Mouse (Mus musculus) MEL (cell line): ENCODE results near the gene Dock9. TPM values are rescaled to one million over a fixed set of nuclear protein-coding genes. Genes with fewer than 3 reads are reported as not detected.

ENCODE experiments used
- DNase-seq: peaks from one replicate; pipeline ENCODE4 v3.0.0; 2011; ENCODE audit warnings: low read depth, low spot score
- H3K27ac ChIP-seq: 2 replicates; pipeline ENCODE4 v1.5.1; 2012; ENCODE audit warnings: low read depth, mild to moderate bottlenecking, control low read depth, low read length, moderate library complexity; ENCODE audit not compliant: control insufficient read depth
- H3K27me3 ChIP-seq, 2 experiments: fragments of 150-350 bp in 1 of 2; sonication (generic) in 1 of 2; 2 replicates each; pipeline ENCODE4 v1.6.1; 2012; ENCODE audit warnings: low read length in 2 of 2, mild to moderate bottlenecking in 2 of 2, improper control_type of control experiment in 1 of 2, moderate library complexity in 1 of 2; ENCODE audit not compliant: insufficient read depth in 2 of 2, control insufficient read depth in 1 of 2
- H3K36me3 ChIP-seq, 2 experiments: 2 replicates each; pipeline ENCODE4 v1.6.1; 2012 to 2014; ENCODE audit warnings: low read length in 2 of 2, improper control_type of control experiment in 1 of 2, inconsistent platforms in 1 of 2, mild to moderate bottlenecking in 1 of 2; ENCODE audit not compliant: insufficient read depth in 2 of 2, control insufficient read depth in 1 of 2
- H3K4me1 ChIP-seq, 2 experiments: fragments of 150-350 bp in 1 of 2; sonication (generic) in 1 of 2; 2 replicates each; pipeline ENCODE4 v1.6.1; 2012; ENCODE audit warnings: low read length in 2 of 2, improper control_type of control experiment in 1 of 2, mild to moderate bottlenecking in 1 of 2; ENCODE audit not compliant: insufficient read depth in 2 of 2, control insufficient read depth in 1 of 2
- H3K4me3 ChIP-seq, 2 experiments: fragments of 150-350 bp in 1 of 2; sonication (generic) in 1 of 2; 2 replicates each; pipeline ENCODE4 v1.5.1; 2012; ENCODE audit warnings: low read depth in 2 of 2, low read length in 2 of 2, mild to moderate bottlenecking in 2 of 2, moderate library complexity in 2 of 2, control low read depth in 1 of 2, improper control_type of control experiment in 1 of 2; ENCODE audit not compliant: control insufficient read depth in 1 of 2, insufficient read depth in 1 of 2
- H3K79me2 ChIP-seq: 2 replicates; pipeline ENCODE4 v1.6.1; 2012; ENCODE audit warnings: mild to moderate bottlenecking, low read length, moderate library complexity; ENCODE audit not compliant: control insufficient read depth, poor library complexity, insufficient read depth
- H3K9ac ChIP-seq: 2 replicates; pipeline ENCODE4 v1.6.1; 2012; ENCODE audit warnings: low read depth, mild to moderate bottlenecking, control low read depth, low read length, moderate library complexity; ENCODE audit not compliant: control insufficient read depth, poor library complexity, severe bottlenecking
- H3K9me3 ChIP-seq: fragments of 150-350 bp; sonication (generic); replicated peaks from 2 replicates; pipeline ENCODE4 v1.6.1; 2012; ENCODE audit warnings: mild to moderate bottlenecking, low read length, improper control_type of control experiment, moderate library complexity; ENCODE audit not compliant: insufficient read depth
- CHD1 ChIP-seq: IDR thresholded peaks from 2 replicates; pipeline ENCODE4 v1.6.1; 2012; ENCODE audit warnings: low read depth, mild to moderate bottlenecking, inconsistent platforms, low read length, improper control_type of control experiment
- CHD2 ChIP-seq: IDR thresholded peaks from 2 replicates; pipeline ENCODE4 v1.6.1; 2011; ENCODE audit warnings: low read length, improper control_type of control experiment
- ELF1 ChIP-seq: IDR thresholded peaks from 2 replicates; pipeline ENCODE4 v1.6.1; 2014; ENCODE audit warnings: low read depth, mild to moderate bottlenecking, inconsistent platforms, low read length, improper control_type of control experiment, moderate library complexity
- HCFC1 ChIP-seq: IDR thresholded peaks from 2 replicates; pipeline ENCODE4 v1.6.1; 2012; ENCODE audit warnings: low read depth, mild to moderate bottlenecking, inconsistent platforms, low read length, improper control_type of control experiment, moderate library complexity
- MAFK ChIP-seq: IDR thresholded peaks from 2 replicates; pipeline ENCODE4 v1.6.1; 2011; ENCODE audit warnings: low read depth, mild to moderate bottlenecking, low read length, improper control_type of control experiment, borderline replicate concordance
- MEF2A ChIP-seq: IDR thresholded peaks from 2 replicates; pipeline ENCODE4 v1.6.1; 2014; ENCODE audit warnings: low read depth, mild to moderate bottlenecking, inconsistent platforms, low read length, improper control_type of control experiment; ENCODE audit not compliant: poor library complexity, insufficient replicate concordance, severe bottlenecking; ENCODE audit errors: extremely low read depth
- MXI1 ChIP-seq: IDR thresholded peaks from 2 replicates; pipeline ENCODE4 v1.6.1; 2011; ENCODE audit warnings: mild to moderate bottlenecking, low read depth, low read length, improper control_type of control experiment
- MYB ChIP-seq: IDR thresholded peaks from 2 replicates; pipeline ENCODE4 v1.6.1; 2011; ENCODE audit warnings: mild to moderate bottlenecking, low read depth, low read length, improper control_type of control experiment
- NELFE ChIP-seq: IDR thresholded peaks from 2 replicates; pipeline ENCODE4 v1.6.1; 2011; ENCODE audit warnings: low read depth, low read length, improper control_type of control experiment
- NRF1 ChIP-seq: IDR thresholded peaks from 2 replicates; pipeline ENCODE4 v1.6.1; 2014; ENCODE audit warnings: low read depth, mild to moderate bottlenecking, inconsistent platforms, low read length, improper control_type of control experiment, moderate library complexity; ENCODE audit not compliant: poor library complexity, insufficient read depth, severe bottlenecking
- POLR2AphosphoS2 ChIP-seq: IDR thresholded peaks from 2 replicates; pipeline ENCODE4 v1.6.1; 2011; ENCODE audit warnings: low read length, improper control_type of control experiment
- POLR2AphosphoS5 ChIP-seq: IDR thresholded peaks from 2 replicates; pipeline ENCODE4 v1.6.1; 2012; ENCODE audit warnings: low read depth, borderline replicate concordance, mild to moderate bottlenecking, inconsistent platforms, low read length, moderate library complexity, mixed read lengths
- TCF12 ChIP-seq: IDR thresholded peaks from 2 replicates; pipeline ENCODE4 v1.6.1; 2014; ENCODE audit warnings: low read depth, mild to moderate bottlenecking, inconsistent platforms, low read length, improper control_type of control experiment, moderate library complexity
- USF2 ChIP-seq, 2 experiments: IDR thresholded peaks; 2 replicates each; pipeline ENCODE4 v1.6.1; 2011 to 2012; ENCODE audit warnings: improper control_type of control experiment in 2 of 2, low read length in 2 of 2, borderline replicate concordance in 1 of 2, inconsistent platforms in 1 of 2, low read depth in 1 of 2, mild to moderate bottlenecking in 1 of 2; ENCODE audit not compliant: insufficient read depth in 1 of 2
- ZC3H11A ChIP-seq: IDR thresholded peaks from 2 replicates; pipeline ENCODE4 v1.6.1; 2012; ENCODE audit warnings: low read depth, mild to moderate bottlenecking, inconsistent platforms, low read length, improper control_type of control experiment
- ZKSCAN1 ChIP-seq: IDR thresholded peaks from 2 replicates; pipeline ENCODE4 v1.6.1; 2012; ENCODE audit warnings: low read depth, mild to moderate bottlenecking, inconsistent platforms, low read length, improper control_type of control experiment, moderate library complexity
- ZNF384 ChIP-seq: IDR thresholded peaks from 2 replicates; pipeline ENCODE4 v1.6.1; 2012; ENCODE audit warnings: low read depth, mild to moderate bottlenecking, inconsistent platforms, low read length, improper control_type of control experiment
- polyA plus RNA-seq, 2 experiments: library from polyadenylated mRNA; stranded (reverse) in 1 of 2; unstranded in 1 of 2; fragments of >175 nt in 1 of 2; fragments of >200 nt in 1 of 2; gene quantifications; 2 replicates each; pipeline versions ENCODE4 v1.2.1 to v1.2.4; 2012; ENCODE audit warnings: low replicate concordance in 2 of 2, low read depth in 1 of 2; ENCODE audit not compliant: insufficient read length in 2 of 2, insufficient read depth in 1 of 2, missing spikeins in 1 of 2
- total RNA-seq: library from RNA; depleted of rRNA; stranded (reverse); fragments of 300-350 nt; gene quantifications from 2 replicates; pipeline ENCODE4 v1.2.3, GENCODE M21; 2012

Dock9 gene
- total and polyA plus RNA-seq, 3 experiments = 6.3 to 9.4 TPM; not detected in 1

GRCm38 (mm10) chr14:121732196-121732595 lies 65.4 kb downstream of the Dock9 start:
- no peak overlapping the region for H3K27ac ChIP-seq
- TF ChIP-seq ZKSCAN1 (no peak), CHD1 (no peak)
- TF ChIP-seq, all 39 proteins: peak for 0
- H3K27me3 ChIP-seq = no peaks in the 10 kb centered on the region
- no peaks in the 10 kb centered on the region for H3K9me3 ChIP-seq
- DNase-seq = no peak
- peaks cover 0 to 9% of the 10 kb centered on the region in 2 experiments; a peak in 2 of 4 replicates for H3K36me3 ChIP-seq
- no peaks in the 10 kb centered on the region for H3K79me2 ChIP-seq
- no peak overlapping the region for H3K9ac ChIP-seq
- peaks cover 5 to 20% of the 10 kb centered on the region in 2 experiments; a peak in 3 of 4 replicates for H3K4me1 ChIP-seq
- H3K4me3 ChIP-seq = no peak overlapping the region

DNA sequence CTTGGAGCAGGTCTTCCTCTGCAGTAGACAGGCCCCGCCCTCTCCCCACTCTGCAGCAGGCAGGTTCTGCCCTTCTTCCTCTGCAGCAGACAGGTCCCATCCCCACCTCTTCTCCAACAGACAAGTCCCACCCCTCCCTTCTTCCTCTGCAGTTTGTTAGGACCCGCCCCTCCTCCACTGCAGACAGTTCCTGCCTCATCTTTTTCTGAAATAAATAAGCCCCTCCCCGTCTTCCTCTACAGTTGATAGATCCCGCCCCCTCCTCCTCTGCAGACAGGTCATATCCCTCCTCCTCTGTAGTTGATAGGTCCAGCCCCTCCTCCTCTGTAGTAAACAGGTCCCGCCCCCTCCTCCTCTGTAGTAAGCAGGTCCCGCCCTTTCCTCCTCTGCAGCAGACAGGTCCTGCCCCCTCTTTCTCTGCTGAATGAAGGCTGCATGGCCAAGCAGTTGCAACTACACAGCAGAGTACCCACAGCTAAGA lies 65.9 kb downstream of the Dock9 start:
- Histone ChIP-seq H3K36me3 (peaks cover 0 to 9% of the 10 kb centered on the region in 2 experiments; a peak in 2 of 4 replicates), H3K79me2 (no peaks in the 10 kb centered on the region), H3K9me3 (no peaks in the 10 kb centered on the region), H3K27me3 (no peaks in the 10 kb centered on the region), H3K4me1 (peaks cover 5 to 20% of the 10 kb centered on the region in 2 experiments; a peak in 3 of 4 replicates), H3K4me3 (no peak overlapping the region), H3K9ac (no peak overlapping the region), H3K27ac (no peak overlapping the region)
- DNase-seq = peak; percentile 95
- no peak for TF ChIP-seq TCF12
- peak; percentile 32; the same call in 1 of the 2 replicates for TF ChIP-seq ELF1

- Histone ChIP-seq H3K27ac (no peak overlapping the region), H3K27me3 (no peaks in the 10 kb centered on the region), H3K9ac (no peak overlapping the region), H3K4me3 (no peak overlapping the region), H3K4me1 (peaks cover 5 to 20% of the 10 kb centered on the region in 2 experiments; a peak in 3 of 4 replicates), H3K36me3 (peaks cover 0 to 9% of the 10 kb centered on the region in 2 experiments; a peak in 2 of 4 replicates), H3K79me2 (no peaks in the 10 kb centered on the region), H3K9me3 (no peaks in the 10 kb centered on the region)
- TF ChIP-seq ZC3H11A = no peak
- TF ChIP-seq ZNF384 = no peak
- no peak for TF ChIP-seq POLR2AphosphoS5
- TF ChIP-seq NRF1 = no peak
- TF ChIP-seq USF2 (IDR thresholded peaks at IDR 0.05; ENCODE audit: borderline replicate concordance in 1 of 2, insufficient read depth in 1 of 2, low read depth in 1 of 2, low read length in 2 of 2) = no peak
- TF ChIP-seq ELF1 = no peak
- no peak for TF ChIP-seq MEF2A
- no peak for TF ChIP-seq HCFC1
- no peak for TF ChIP-seq NELFE
- TF ChIP-seq MXI1 = no peak
- TF ChIP-seq MAFK = no peak
- TF ChIP-seq CHD2 = no peak
- TF ChIP-seq MYB = no peak
- TF ChIP-seq ZKSCAN1 = no peak
- no peak for TF ChIP-seq POLR2AphosphoS2
- no peak for DNase-seq
Measured at GRCm38 (mm10) chr14:121730966-121731365, 66.7 kb downstream of the Dock9 start.
